Mouse (Mus musculus): ENCODE results near the gene Dhx57.

Dhx57 gene

DNA sequence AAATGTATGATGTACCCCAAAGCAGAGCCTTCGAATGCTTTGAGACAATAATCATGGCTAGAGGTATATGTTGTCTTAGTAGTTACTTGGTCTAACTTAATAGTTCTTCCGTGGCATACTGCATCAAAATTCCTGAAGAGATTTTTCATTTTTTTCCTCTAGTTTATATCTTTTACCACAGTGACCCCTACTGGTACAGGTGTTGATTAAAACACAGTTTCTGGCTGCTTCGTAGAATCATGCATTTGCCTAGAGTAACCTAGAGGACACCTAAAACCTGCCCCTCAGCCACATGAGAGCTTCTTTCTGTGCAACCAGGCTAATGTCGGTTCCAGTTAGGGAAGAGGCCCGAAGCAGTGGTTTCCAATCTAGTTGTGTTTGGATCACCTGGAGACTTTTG, 97.2 kb downstream of the Dhx57 start:
- peak; percentile 54 for DNase-seq (ENCODE audit: low spot score)

All from adipocyte (in vitro differentiated cells).